Mouse (Mus musculus) hindlimb bud, embryonic 11.5 days (tissue): ENCODE results near the gene Slc12a5.

Source experiments
- DNase-seq: peaks from one replicate; pipeline ENCODE4 v3.0.0-alpha.2; 2012; ENCODE audit warnings: low read depth, low spot score; ENCODE audit errors: extremely low spot score

Gene Slc12a5

DNA sequence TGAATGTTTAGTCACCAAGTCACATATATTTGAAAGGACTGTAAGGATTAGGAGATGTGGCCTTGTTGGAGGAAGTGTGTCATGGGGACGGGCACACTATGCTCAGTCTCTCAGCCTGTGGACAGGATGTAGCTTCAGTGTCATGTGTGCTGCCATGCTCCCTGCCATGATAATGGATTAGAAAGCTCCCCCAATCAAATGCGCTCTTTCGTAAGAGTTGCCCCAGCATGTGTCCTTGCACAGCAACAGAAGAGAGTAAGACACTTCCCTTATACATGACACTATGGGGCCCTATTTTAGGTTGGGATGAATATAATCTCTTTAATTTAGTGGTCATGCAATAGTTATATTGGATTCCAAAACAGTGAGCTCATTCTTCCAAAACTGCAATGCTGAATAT lies 59.9 kb downstream of the Slc12a5 start:
- DNase-seq = no peak

DNA sequence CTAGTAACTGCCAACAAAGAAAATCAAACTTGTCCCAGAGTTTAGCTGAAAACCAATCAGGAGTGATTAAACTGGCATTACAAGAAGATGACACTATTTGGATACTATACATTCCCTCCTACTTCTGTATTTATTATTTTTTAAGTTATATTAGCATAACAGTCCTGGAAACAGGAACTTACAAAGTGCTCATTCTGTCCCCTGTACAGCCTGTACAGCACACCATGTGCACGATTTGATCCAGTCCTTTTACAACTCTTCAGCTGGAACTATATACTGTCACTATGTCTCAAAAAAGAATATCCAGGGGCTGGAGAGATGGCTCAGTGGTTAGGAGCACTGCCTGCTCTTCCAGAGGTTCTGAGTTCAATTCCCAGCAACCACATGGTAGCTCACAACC lies 66.6 kb downstream of the Slc12a5 start:
- no peak for DNase-seq

DNA sequence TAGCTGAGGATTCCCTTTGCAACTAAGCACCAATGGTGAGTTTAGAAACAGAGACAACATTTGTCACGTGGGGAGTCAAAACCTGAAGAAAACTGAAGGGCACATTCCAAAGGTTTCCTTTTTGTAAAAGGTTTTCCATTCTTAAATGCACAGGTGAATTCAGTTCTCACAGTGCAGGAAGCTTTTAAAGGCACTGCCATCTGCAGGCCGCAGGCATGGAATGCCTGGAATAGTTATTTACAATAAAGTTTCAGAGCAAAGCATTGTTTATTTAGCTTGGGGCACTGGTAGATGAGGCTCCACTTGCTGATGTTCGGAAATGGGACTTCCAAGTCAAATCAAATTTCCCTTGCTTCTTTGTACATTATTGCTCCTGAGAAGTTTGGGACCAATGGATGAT lies 71.9 kb downstream of the Slc12a5 start:
- DNase-seq = no peak

DNA sequence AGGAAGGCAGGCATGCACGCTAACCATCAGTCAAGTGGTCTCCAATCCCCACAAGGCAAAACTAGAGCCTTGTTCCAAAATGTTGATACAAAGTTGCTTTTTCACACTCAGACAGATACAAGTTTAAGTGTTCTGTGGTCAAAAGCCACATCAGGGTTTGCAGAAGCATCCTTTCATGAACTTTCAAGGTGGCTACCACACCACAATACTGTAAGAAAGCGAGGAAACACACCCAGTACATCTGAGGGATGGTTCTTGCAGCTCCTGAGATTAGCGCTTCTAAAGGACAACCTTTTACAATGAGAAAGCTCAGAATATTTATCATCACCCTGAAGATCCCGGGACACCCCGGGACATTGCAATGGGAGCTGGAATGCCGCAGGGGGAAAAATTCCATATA lies 72.7 kb downstream of the Slc12a5 start:
- no peak for DNase-seq

DNA sequence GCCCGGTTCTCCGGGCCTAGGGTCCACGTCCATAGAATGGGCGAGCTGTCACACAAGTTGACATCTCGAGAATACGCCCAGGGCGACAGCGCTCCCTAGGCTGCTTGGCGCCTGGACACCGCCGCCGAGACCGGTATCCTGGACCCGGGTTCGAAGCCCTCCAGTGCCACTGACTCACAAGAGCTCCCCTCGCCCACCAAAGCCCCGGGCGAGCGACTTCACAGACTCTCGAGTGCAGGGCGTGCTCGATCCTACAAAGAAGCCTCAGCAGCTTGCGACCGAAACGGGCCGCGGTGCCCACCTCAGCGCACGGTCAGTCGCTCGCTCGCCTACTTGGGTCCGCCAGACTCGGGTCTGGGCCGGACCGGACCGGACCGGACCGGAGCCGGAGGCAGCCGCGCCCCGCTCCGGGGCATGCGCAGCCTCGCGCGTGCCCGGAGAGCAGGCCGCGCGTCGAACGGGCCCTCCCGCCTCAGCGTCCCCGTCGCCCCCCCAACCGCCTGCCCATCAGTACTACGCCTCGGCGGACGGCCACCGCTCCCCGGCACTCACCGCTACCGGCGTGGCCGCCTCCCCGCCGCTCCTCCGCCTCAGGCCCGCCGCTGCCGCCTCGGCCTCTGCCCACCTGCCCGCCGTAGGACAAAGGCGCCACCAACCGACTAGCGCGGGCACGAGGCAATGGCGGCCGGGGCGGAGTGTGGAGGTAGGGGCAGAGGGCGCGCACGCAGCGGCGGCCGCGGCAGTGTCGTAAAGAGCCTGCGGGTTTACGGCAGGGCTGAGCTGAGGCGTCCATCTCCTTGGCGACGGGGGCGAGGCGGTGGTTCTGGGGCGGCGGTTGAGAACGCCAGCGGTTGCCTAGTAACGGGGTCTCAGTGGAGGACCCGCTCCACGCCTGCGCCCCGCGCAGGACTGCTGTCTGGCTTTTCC lies 73.8 kb downstream of the Slc12a5 start, which contains the start of gene Ncoa5:
Gene Ncoa5 (minus strand): TSS at position 737 of the 927 bp plus-strand sequence.
- DNase-seq = peak; percentile 88

DNA sequence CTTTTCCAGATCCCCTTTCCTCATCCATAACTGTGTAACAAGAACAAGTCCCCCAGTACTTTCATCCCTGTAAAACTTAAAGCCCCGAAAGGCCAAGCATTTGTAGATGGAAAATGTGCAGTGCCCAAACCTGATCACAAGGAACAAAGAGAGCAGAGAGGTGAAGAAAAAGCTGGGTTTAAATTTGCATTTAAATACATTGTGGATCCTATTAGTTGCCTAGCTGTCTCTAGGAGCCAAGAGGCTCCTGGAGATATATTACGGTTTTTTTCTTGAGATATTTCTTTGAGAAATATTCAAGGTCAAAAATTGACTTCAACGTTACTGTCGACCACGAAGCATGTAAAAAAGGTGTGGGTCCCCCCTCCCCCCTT lies 74.4 kb downstream of the Slc12a5 start:
- DNase-seq = no peak

DNA sequence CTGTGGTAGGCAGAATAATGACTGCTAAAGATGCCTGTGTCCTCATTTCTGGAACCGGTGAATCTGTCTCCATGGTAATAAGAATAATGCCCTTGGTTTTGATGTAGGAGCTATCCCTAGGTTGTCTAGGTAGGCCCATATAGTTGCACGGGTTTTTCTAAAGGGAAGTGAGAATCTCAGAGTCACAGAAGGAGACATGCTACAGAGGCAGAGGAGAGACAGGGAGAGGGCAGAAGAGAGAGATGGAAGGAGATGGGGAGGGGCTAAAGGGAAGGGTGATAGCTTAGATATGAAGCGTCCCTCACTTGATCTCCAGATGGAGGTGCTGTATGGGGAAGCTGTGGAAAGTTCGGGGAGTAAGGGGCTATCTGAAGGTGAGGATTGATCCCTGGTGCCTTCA lies 76.8 kb downstream of the Slc12a5 start:
- no peak for DNase-seq

DNA sequence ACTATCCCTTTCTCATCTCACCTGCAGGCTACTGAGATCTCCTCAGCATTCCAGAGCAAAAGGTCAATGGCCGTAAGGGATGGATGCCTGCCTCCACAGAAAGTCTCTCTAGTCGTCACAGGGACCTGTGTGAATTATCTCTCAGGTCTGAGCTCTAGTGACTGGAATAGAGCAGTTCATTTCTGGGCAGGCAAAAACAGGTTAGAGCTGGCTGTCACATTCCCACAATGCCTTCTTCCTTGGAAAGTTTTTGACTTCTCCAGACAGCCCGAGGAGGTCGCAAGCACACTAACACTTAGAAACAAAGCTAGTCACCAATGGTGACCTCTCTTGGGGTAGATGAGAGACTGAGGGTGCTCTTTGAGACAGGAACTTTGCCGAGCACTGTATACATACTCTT lies 81.5 kb downstream of the Slc12a5 start:
- DNase-seq = no peak

DNA sequence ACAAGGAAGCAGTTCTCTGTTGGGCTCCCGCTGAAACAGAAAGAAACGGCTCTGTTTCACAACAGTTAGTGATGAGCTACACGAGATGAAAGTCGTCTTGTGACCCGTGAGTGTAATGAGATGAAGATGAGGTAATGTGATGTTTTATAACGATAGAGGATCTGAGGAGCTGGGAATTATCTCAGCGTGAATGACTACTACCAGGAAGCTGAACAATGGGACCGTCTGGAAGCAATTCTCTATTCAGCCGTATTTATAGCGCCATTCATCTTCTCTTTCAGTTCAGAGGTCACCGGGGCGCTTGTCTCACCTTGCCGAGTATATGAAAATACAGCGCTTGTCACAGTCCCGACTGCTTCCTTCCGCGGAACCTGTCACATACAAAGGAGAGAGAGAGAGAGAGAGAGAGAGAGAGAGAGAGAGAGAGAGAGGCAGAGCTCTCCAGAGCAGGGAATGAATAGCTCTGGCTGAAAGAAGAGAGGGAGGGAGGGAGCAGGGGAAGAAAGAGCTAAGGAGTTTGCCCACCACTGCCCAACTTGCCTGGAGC lies 82.6 kb downstream of the Slc12a5 start:
- no peak for DNase-seq

DNA sequence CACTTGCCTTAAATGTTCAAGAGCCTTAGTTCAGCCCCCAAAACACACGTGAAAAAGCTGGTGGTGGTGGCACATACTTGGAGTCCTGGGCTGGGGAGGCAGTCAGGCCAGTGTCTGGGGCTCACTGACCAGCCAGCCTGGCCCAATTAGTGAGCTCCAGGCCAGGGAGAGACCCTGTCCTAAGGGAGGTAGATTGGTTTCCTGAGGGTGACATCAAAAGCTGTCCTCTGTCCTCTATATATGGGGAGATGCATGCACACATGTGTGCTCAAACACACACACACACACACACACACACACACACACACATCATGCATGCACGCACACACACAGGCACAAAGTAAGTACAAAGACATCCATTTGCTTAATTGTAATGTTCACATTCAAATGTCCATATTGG lies 83.1 kb downstream of the Slc12a5 start:
- DNase-seq = no peak

DNA sequence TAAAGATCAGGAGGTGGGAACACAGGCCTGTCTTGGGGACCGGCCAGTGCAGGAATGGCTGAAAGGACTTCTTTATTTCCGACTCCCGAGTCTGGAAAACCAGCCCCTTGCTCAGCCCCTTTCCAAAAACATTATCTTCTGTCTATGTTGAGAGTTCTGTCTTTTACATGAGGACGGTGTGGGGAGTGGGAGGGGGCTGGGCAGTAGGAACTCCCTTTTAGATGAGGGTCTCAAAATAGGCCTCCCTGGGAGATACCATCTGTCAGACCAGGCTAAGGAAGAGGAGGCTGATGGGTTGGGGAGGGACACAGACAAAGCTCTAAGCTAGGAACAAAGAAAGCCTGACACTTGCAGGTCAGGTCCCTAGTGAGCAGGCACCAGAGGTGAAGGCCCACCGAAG lies 88.4 kb downstream of the Slc12a5 start:
- DNase-seq = no peak
